Mouse (Mus musculus) frontal cortex, adult 2 months (tissue): ENCODE results near the gene Ly6g5c. TPM values are rescaled to one million over a fixed set of nuclear protein-coding genes. Genes with fewer than 3 reads are reported as not detected.

Source experiments
- polyA plus RNA-seq: library from polyadenylated mRNA; depleted of rRNA; stranded (reverse); fragments of >200 nt; gene quantifications from 2 replicates; pipeline ENCODE4 v1.2.3, GENCODE M21; 2012; rRNA removed

Gene Ly6g5c
- polyA plus RNA-seq, 1 experiment: not detected

Other genes with a start within 250 kb of the Ly6g5c start
- 0.29 and 0.44 TPM in 2 replicates for gene Cfb, start 245.8 kb upstream of the Ly6g5c start, polyA plus RNA-seq
- 7.5 and 8.8 TPM in 2 replicates for gene Zbtb12, start 228.8 kb upstream of the Ly6g5c start, polyA plus RNA-seq
- 0.08 TPM in 1 of 2 replicates, not detected in the other for gene Gm20547, start 226.2 kb upstream of the Ly6g5c start, polyA plus RNA-seq
- gene C2, start 210.0 kb upstream of the Ly6g5c start, polyA plus RNA-seq: 2.9 and 3.2 TPM in 2 replicates
- gene Ehmt2, start 209.8 kb upstream of the Ly6g5c start, polyA plus RNA-seq: 268 and 290 TPM in 2 replicates
- 0.27 and 0.38 TPM in 2 replicates for gene Slc44a4, start 193.8 kb upstream of the Ly6g5c start, polyA plus RNA-seq
- gene Neu1, start 177.0 kb upstream of the Ly6g5c start, polyA plus RNA-seq: 48.7 and 53.6 TPM in 2 replicates
- gene Hspa1b, start 149.0 kb upstream of the Ly6g5c start, polyA plus RNA-seq: 10.9 and 13.4 TPM in 2 replicates
- 0.20 TPM in 1 of 2 replicates, not detected in the other for gene Gm20481, start 138.4 kb upstream of the Ly6g5c start, polyA plus RNA-seq
- 13.8 and 14.6 TPM in 2 replicates for gene Hspa1a, start 136.1 kb upstream of the Ly6g5c start, polyA plus RNA-seq
- 0.40 and 0.74 TPM in 2 replicates for gene Hspa1l, start 135.6 kb upstream of the Ly6g5c start, polyA plus RNA-seq
- 43.9 and 49.7 TPM in 2 replicates for gene Lsm2, start 126.4 kb upstream of the Ly6g5c start, polyA plus RNA-seq
- gene Vars, start 107.3 kb upstream of the Ly6g5c start, polyA plus RNA-seq: 48.2 and 55.1 TPM in 2 replicates
- 0.48 and 0.59 TPM in 2 replicates for gene Vwa7, start 91.7 kb upstream of the Ly6g5c start, polyA plus RNA-seq
- 1.5 and 2.6 TPM in 2 replicates for gene Sapcd1, start 80.3 kb upstream of the Ly6g5c start, polyA plus RNA-seq
- 1.5 and 2.0 TPM in 2 replicates for gene Msh5, start 61.5 kb upstream of the Ly6g5c start, polyA plus RNA-seq
- 26.4 and 28.5 TPM in 2 replicates for gene Clic1, start 58.3 kb upstream of the Ly6g5c start, polyA plus RNA-seq
- gene Ddah2, start 49.2 kb upstream of the Ly6g5c start, polyA plus RNA-seq: 40.8 and 42.8 TPM in 2 replicates
- gene Ly6g6c, start 42.9 kb upstream of the Ly6g5c start, polyA plus RNA-seq: not detected in 2 replicates
- 0.04 TPM in 2 replicates for gene Mpig6b, start 42.1 kb upstream of the Ly6g5c start, polyA plus RNA-seq
- gene Ly6g6e, start 31.4 kb upstream of the Ly6g5c start, polyA plus RNA-seq: 65.5 and 71.7 TPM in 2 replicates
- 2.3 and 2.9 TPM in 2 replicates for gene Ly6g6d, start 30.2 kb upstream of the Ly6g5c start, polyA plus RNA-seq
- gene Ly6g6f, start 22.7 kb upstream of the Ly6g5c start, polyA plus RNA-seq: 0.10 and 0.27 TPM in 2 replicates
- 144 and 159 TPM in 2 replicates for gene Abhd16a, start 19.0 kb upstream of the Ly6g5c start, polyA plus RNA-seq
- gene Ly6g5b, start 7.1 kb downstream of the Ly6g5c start, polyA plus RNA-seq: 1.2 and 2.0 TPM in 2 replicates
- 18.9 and 20.2 TPM in 2 replicates for gene Gpank1, start 13.2 kb downstream of the Ly6g5c start, polyA plus RNA-seq
- gene Csnk2b, start 13.8 kb downstream of the Ly6g5c start, polyA plus RNA-seq: 173 and 179 TPM in 2 replicates
- 8.2 and 9.1 TPM in 2 replicates for gene D17H6S53E, start 18.1 kb downstream of the Ly6g5c start, polyA plus RNA-seq
- gene Apom, start 23.8 kb downstream of the Ly6g5c start, polyA plus RNA-seq: 0.40 and 0.78 TPM in 2 replicates
- 199 and 213 TPM in 2 replicates for gene Bag6, start 26.9 kb downstream of the Ly6g5c start, polyA plus RNA-seq
- 261 and 306 TPM in 2 replicates for gene Prrc2a, start 56.6 kb downstream of the Ly6g5c start, polyA plus RNA-seq
- gene Aif1, start 67.8 kb downstream of the Ly6g5c start, polyA plus RNA-seq: 11.2 and 17.2 TPM in 2 replicates
- 14.3 and 20.7 TPM in 2 replicates for gene Lst1, start 80.2 kb downstream of the Ly6g5c start, polyA plus RNA-seq
- 0.78 and 0.88 TPM in 2 replicates for gene Ltb, start 86.2 kb downstream of the Ly6g5c start, polyA plus RNA-seq
- 0.11 and 0.14 TPM in 2 replicates for gene Tnf, start 93.7 kb downstream of the Ly6g5c start, polyA plus RNA-seq
- gene Lta, start 97.1 kb downstream of the Ly6g5c start, polyA plus RNA-seq: 0.06 and 0.17 TPM in 2 replicates
- not detected in 2 replicates for gene Gm16181, start 112.6 kb downstream of the Ly6g5c start, polyA plus RNA-seq
- 665 and 695 TPM in 2 replicates for gene Atp6v1g2, start 125.4 kb downstream of the Ly6g5c start, polyA plus RNA-seq
- 13.7 and 15.1 TPM in 2 replicates for gene Nfkbil1, start 127.5 kb downstream of the Ly6g5c start, polyA plus RNA-seq
- 438 and 444 TPM in 2 replicates for gene Ddx39b, start 133.5 kb downstream of the Ly6g5c start, polyA plus RNA-seq
- gene H2-D1, start 154.5 kb downstream of the Ly6g5c start, polyA plus RNA-seq: 66.1 and 69.2 TPM in 2 replicates
- 0.44 and 1.1 TPM in 2 replicates for gene H2-Q1, start 212.1 kb downstream of the Ly6g5c start, polyA plus RNA-seq
- 0.14 and 0.46 TPM in 2 replicates for gene H2-Q2, start 234.0 kb downstream of the Ly6g5c start, polyA plus RNA-seq